Mouse (Mus musculus) right cerebral cortex, postnatal 25 days (tissue): ENCODE data around the gene Phospho1.

Experiments
- DNase-seq: peaks from one replicate; pipeline ENCODE4 v3.0.0; 2022

Phospho1 gene

GRCm38 (mm10) chr11:95834742-95835710, 10.7 kb downstream of the Phospho1 start:
- DNase-seq, result no peak

DNA sequence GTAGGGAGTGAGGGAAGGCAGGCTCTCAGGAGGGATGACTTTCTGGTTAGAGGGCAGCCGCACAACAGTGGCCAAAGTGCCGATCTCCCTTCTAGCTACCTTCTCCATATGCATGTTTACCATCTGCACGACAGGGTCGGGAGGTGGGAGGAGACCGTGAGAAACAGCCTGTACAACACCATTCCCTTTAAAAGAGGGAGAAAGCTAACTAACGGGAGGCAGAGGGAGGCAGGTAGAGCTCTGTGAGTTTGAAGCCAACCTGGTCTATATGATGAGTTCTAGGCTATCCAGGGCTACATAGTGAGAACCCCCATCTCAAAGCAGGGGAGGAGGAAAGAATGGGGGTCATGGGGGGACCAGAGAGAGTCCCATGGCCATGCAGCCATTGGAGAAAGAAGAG, 11.5 kb downstream of the Phospho1 start:
- DNase-seq, result no peak

- DNase-seq, result no peak
Measured at GRCm38 (mm10) chr11:95836433-95836832, 12.1 kb downstream of the Phospho1 start.

DNA sequence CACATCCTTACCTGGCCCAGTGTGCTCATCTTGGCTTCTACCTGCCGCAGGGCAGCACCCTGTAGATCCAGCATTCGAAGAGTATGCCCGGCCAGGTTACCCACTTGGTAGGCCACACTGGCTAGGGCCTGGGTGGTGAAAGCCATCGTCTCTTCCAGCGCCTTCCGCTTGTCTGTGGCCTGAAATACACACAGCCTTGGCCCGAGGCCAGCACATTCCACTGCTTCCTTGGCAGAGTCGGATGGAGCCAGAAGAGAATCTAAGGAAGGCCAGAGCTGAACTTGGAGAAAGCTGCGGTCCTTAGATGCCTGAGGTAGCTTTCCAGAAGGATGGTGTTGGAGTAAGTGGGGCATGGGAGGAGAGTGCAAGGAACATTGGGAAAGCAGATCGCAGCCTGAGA, 12.8 kb downstream of the Phospho1 start, which contains the start of gene Gngt2:
Gene Gngt2 (plus strand): TSS at position 158 of the 400 bp plus-strand sequence.
- no peak for DNase-seq

DNA sequence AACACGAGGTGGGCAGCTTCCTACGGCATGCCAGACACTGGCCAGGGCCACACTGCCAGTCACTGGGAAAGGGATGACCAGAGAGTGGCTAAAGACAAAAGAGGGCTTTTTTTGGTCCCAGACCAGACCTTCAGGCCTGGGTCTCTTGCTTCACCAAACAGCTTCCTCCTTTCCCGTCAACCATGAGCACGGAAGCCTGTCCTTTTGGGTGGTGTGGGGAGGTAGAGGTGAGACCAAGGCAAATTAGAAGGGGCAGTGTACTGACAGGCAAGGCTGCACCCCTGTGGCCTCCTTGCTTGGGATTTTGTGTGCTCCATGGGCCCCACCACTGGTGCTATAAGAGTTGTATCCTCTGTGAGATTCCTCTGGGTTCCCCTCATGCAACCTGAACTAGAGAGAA, 14.3 kb downstream of the Phospho1 start:
- no peak for DNase-seq

GRCm38 (mm10) chr11:95838999-95839868, 14.9 kb downstream of the Phospho1 start:
- DNase-seq, result no peak

GRCm38 (mm10) chr11:95840694-95841497, 16.6 kb downstream of the Phospho1 start:
- DNase-seq, result no peak

DNA sequence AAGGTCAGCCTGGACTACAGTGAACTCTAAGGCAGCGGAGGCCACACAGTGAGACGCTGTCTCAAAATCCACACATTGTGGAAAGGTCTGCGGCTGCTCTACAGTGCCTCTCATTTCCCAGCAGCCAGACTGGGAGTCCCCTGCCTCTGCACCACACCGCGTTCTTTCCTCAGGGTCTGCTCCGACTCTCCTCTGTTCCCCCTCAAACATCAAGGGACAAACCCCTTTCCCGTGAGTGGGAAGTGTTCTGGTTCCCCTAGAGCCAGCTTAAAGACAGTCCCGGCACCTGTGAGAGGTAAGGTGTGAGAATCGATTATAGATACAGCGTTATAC, 17.2 kb downstream of the Phospho1 start:
- DNase-seq, result no peak

DNA sequence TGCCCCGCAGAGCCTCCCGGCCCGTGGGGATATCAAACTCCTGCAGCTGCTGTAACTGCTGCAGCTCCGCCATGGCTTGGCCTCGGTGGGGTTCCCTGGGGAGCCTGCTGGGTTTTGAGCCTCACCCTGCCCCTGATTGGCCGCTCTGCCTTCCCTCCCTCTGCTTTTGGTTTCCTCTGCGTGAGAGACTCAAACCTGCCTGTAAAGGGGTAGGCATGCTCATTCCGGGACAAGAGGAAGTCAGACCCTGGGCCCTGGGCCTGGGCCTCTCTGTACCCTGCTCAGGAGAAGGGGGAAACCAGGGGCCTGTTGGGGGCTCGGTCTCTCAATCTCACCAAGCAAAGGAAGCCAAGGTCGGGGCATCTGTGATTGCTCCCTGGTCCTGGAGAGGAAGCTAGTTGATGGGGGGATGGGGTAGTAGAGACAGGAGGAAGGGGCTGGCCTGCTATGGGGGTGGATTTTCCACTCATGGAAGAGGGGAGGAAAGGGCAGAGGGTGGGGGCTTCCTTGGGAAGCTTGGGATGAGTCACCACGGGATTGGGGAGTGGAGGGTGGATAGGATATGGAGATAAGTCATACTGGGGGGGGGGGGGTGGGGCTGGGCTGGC, 17.9 kb downstream of the Phospho1 start, which contains the start of gene Abi3:
Gene Abi3 (minus strand): TSS at position 403 of the 608 bp plus-strand sequence.
- DNase-seq, result no peak

GRCm38 (mm10) chr11:95842953-95843352, 18.7 kb downstream of the Phospho1 start:
- no peak for DNase-seq

DNA sequence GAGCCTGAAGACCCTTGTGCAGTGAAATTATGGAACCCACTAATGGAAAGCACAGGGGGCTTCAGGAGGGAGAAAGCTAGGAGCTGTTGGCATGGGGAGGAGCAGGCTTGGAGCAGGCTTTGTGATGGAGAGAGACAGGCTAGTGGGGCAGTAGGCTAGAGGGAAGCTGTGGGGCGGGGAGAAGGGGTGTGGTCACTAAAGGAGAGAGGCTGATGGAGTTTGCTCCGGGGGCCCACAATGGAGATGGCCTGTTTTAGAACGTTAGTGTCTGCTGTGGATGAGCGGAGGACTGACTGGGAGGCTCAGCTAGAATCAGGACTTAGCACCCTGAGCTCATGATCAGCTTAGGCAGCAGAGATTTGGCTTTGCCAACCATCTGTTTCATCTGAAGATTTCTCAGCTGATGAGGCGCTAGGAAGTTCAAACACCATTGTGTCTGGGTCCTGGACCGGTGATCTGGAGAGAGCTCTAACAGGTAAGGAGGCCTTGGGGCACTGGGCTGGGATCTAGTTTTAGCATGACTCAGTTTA, 19.2 kb downstream of the Phospho1 start:
- no peak for DNase-seq

GRCm38 (mm10) chr11:95844935-95845334, 20.6 kb downstream of the Phospho1 start:
- DNase-seq, result no peak

- no peak for DNase-seq
Measured at GRCm38 (mm10) chr11:95850898-95851297, 26.6 kb downstream of the Phospho1 start.

- DNase-seq, result no peak
Measured at GRCm38 (mm10) chr11:95853684-95854083, 29.4 kb downstream of the Phospho1 start.

GRCm38 (mm10) chr11:95857306-95857705, 33.0 kb downstream of the Phospho1 start:
- no peak for DNase-seq

GRCm38 (mm10) chr11:95857716-95858527, 33.6 kb downstream of the Phospho1 start:
- no peak for DNase-seq

DNA sequence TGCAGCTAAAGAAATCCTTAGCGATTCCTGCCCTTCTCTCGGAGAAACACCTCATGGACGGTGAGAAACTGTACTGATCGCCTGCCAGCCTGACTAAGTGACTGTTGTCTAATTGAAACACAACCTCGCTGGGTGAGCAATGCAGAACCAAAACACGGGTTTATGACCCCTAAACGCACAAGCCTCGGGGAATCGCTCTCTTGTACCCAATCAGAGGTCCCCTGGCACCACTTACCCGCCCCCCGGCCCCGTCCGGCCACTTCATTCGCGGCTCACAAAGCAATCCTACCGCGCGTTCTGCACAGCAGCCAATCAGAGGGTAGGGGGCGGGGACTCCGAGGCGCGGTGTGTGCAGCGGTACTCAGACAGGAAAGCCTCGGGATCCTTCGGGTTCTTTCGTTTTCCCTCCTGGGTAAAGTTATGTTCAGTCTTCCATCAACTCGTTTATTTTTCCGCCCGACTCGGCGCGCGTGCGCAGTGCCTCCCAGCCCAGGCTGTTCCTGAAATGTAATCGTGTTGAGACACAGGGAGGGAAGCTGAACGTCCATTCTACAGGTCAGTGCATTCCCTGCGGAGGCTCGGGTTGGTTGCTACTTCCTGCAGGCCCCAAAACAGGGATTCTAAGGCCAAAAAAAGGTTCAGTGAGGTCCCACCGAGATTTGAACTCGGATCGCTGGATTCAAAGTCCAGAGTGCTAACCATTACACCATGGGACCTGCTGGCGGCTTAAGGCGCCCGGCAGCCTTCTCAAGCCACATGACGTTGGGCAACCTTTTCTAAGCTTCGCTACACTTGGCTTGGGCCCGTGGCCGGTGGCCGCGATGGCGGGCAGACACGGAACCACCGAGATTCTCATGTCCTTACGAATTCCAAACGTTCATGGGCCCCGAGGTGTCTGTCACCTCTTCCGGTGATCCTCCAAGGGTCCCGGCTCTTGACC, 34.5 kb downstream of the Phospho1 start:
- DNase-seq, result peak; percentile 94

DNA sequence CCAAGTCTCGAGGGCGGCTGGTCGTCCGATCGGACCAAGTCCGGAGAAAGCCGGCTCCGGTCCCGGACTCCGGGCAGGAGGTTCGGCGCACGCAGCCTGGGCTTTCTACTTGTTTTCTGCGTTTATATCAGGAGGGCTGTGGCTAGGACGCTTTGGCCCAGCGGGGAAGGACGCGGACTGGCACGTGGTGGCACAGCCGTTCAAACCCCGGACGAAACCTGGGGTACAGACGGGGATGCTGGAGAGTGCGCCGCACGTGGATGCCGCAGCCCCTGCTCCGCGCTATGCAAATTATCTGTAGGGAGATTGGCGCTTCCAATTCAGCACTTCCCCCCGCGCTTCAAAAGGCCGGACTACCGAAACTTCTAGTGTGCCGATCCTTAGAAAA, 35.2 kb downstream of the Phospho1 start:
- no peak for DNase-seq

GRCm38 (mm10) chr11:95860071-95860490, 35.8 kb downstream of the Phospho1 start:
- DNase-seq, result no peak

- DNase-seq, result no peak
Measured at GRCm38 (mm10) chr11:95861397-95861796, 37.1 kb downstream of the Phospho1 start.
